Mouse (Mus musculus) ovary, adult 18-20 months (tissue): ENCODE data around the gene Pi16.
"Not testable (repeated sequence)": the region's sequence is repeated elsewhere in the genome, so short reads cannot be mapped to it uniquely, and the experiment has no call there.

Experiments used
- DNase-seq: peaks from one replicate; pipeline ENCODE4 v3.0.0; 2022; ENCODE audit warnings: low spot score, mixed read lengths

The Pi16 gene

GRCm38 (mm10) chr17:29317380-29317779 is at the start of gene Pi16:
Pi16 (plus strand) TSS chr17:29317680.
- DNase-seq = not testable (repeated sequence)

GRCm38 (mm10) chr17:29267931-29268681 is 49.4 kb upstream of the Pi16 start:
- DNase-seq = no peak

GRCm38 (mm10) chr17:29268682-29269348 is 48.7 kb upstream of the Pi16 start, which contains the start of gene BC004004:
BC004004 (plus strand) TSS chr17:29268788.
- peak; percentile 93 for DNase-seq

GRCm38 (mm10) chr17:29269349-29269706 is 48.2 kb upstream of the Pi16 start:
- no peak for DNase-seq

- no peak for DNase-seq
Observed at GRCm38 (mm10) chr17:29270148-29270698, 47.3 kb upstream of the Pi16 start.

- DNase-seq = no peak
Observed at GRCm38 (mm10) chr17:29273156-29273555, 44.3 kb upstream of the Pi16 start.

- no peak for DNase-seq
Observed at GRCm38 (mm10) chr17:29273889-29274288, 43.6 kb upstream of the Pi16 start.

- no peak for DNase-seq
Observed at GRCm38 (mm10) chr17:29280422-29280821, 37.1 kb upstream of the Pi16 start.

GRCm38 (mm10) chr17:29281541-29281940 is 35.9 kb upstream of the Pi16 start:
- DNase-seq = no peak

- DNase-seq = no peak
Observed at GRCm38 (mm10) chr17:29282216-29282952, 35.1 kb upstream of the Pi16 start.

GRCm38 (mm10) chr17:29291793-29292192 is 25.7 kb upstream of the Pi16 start:
- no peak for DNase-seq

GRCm38 (mm10) chr17:29292996-29293395 is 24.5 kb upstream of the Pi16 start:
- DNase-seq = no peak

- DNase-seq = no peak
Observed at GRCm38 (mm10) chr17:29293807-29294605, 23.5 kb upstream of the Pi16 start.

GRCm38 (mm10) chr17:29295835-29296234 is 21.6 kb upstream of the Pi16 start:
- no peak for DNase-seq

GRCm38 (mm10) chr17:29297321-29297720 is 20.2 kb upstream of the Pi16 start:
- DNase-seq = no peak

- no peak for DNase-seq
Observed at GRCm38 (mm10) chr17:29297813-29298212, 19.7 kb upstream of the Pi16 start.

GRCm38 (mm10) chr17:29299282-29299681 is 18.2 kb upstream of the Pi16 start:
- no peak for DNase-seq

- DNase-seq = no peak
Observed at GRCm38 (mm10) chr17:29300926-29301325, 16.6 kb upstream of the Pi16 start.

- DNase-seq = no peak
Observed at GRCm38 (mm10) chr17:29301421-29301820, 16.1 kb upstream of the Pi16 start.

GRCm38 (mm10) chr17:29302149-29302548 is 15.3 kb upstream of the Pi16 start:
- no peak for DNase-seq

GRCm38 (mm10) chr17:29303087-29303486 is 14.4 kb upstream of the Pi16 start:
- DNase-seq = no peak

GRCm38 (mm10) chr17:29303856-29304255 is 13.6 kb upstream of the Pi16 start:
- DNase-seq = no peak
